Mouse (Mus musculus): ENCODE results near the gene Atxn1.

Atxn1 gene

GRCm38 (mm10) chr13:45775516-45775915, 189.3 kb downstream of the Atxn1 start:
- DNase-seq (ENCODE audit: low read depth, low spot score): no peak

DNA sequence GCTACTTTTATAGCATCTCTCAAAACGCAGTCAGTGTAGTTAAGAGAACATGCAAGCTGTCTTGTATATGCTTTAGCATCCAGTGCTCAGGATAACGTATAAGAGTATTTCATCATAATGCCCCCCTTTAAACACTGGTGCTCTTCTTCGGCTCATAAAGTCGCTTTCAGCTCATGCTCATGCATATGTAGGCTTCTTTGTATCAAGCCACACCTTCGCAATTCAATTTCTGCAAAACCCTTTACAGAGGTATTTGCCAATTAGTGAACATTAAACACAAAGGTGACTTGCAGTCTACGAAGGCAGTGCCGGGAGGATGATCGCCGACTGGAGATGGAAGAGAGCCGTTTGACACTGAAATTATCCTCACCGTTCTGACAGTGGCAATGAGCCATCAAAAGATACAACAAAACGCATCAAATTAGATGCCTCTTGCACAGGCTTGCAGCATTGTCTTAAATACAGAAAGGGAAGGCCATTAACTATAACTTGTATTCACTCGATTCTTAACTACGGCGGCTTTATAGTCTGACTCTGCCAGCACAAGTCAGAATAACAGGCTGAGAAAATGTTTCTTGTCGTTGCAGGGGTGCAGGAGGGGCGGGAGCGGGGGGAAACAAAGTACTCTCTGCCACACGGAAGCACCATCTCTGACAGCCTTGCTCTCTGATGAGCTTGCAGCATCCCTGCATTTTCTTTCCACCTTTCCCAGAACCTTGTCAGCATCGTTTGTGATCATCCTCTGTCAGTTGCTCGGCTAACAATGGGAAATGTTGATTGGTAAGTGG, 191.2 kb downstream of the Atxn1 start:
- DNase-seq (ENCODE audit: low read depth, low spot score): no peak

GRCm38 (mm10) chr13:45769757-45770156, 195.1 kb downstream of the Atxn1 start:
- DNase-seq (ENCODE audit: low read depth, low spot score): no peak

GRCm38 (mm10) chr13:45768250-45768649, 196.6 kb downstream of the Atxn1 start:
- DNase-seq (ENCODE audit: low read depth, low spot score): no peak

GRCm38 (mm10) chr13:45764354-45764753, 200.5 kb downstream of the Atxn1 start:
- DNase-seq (ENCODE audit: low read depth, low spot score): no peak

- no peak for DNase-seq (ENCODE audit: low read depth, low spot score)
Observed at GRCm38 (mm10) chr13:45762278-45762677, 202.5 kb downstream of the Atxn1 start.

- no peak for DNase-seq (ENCODE audit: low read depth, low spot score)
Observed at GRCm38 (mm10) chr13:45754483-45754882, 210.3 kb downstream of the Atxn1 start.

- DNase-seq (ENCODE audit: low read depth, low spot score): no peak
Observed at GRCm38 (mm10) chr13:45752498-45752897, 212.3 kb downstream of the Atxn1 start.

GRCm38 (mm10) chr13:45751231-45751630, 213.6 kb downstream of the Atxn1 start:
- DNase-seq (ENCODE audit: low read depth, low spot score): peak; percentile 52

- no peak for DNase-seq (ENCODE audit: low read depth, low spot score)
Observed at GRCm38 (mm10) chr13:45750627-45751026, 214.2 kb downstream of the Atxn1 start.

DNA sequence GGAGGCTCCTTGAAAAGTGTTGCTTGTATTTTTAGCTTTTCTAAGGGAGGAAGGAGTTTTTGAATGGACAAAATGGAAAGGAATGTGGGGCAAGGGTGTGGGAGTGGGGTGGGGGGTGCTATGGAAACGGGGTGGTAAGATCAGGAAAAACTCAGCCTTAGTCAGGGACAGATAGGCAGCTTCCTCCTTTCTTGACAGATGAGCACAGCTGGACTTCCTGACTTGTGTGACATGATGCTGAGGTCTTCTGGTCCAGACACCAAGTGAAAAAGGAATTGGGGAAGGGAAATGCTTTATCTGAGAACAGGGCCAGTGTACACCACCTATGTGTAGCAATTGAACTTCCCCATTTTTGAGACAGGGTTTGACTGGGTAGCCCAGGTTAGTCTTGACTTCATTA, 214.9 kb downstream of the Atxn1 start:
- DNase-seq (ENCODE audit: low read depth, low spot score): no peak

DNA sequence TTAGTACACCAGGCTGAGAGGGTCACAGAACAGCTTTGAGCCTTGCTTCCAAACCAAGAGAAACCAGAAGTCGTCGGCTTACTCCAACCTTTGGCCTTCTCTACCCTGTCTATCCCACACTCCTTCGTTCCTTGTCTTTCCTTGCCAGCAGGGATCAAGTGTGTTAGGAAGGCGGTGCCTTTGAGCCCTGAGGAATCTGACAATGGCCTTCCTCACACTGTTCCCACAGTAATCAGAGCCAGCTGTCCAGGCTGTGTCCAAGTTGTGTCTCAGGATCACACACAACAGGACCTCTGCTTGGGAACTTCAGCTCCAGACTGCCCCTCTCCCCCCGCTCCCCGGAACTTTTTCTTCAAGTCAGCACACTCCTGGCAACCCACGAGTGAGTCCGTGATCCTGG, 215.6 kb downstream of the Atxn1 start:
- DNase-seq (ENCODE audit: low read depth, low spot score): no peak

DNA sequence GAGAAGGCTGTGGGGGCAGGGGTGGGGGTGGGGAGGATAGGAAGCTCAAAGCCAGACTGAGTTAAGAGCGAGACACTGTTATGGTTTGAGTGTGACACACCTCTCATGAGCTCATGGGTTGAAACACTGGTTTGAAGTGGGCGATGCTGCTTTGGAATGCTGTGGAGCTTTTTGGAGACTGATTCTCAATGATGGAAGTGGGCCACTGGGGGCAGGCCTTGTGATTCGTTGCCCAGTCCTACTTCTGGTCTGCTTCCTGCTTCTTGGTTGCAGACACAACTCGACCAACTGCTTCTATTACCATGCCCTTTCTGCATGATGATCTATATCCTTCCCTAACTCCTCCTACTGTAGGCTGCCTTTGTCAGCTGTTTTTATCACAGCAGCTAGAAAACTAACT, 216.1 kb downstream of the Atxn1 start:
- DNase-seq (ENCODE audit: low read depth, low spot score): no peak

- DNase-seq (ENCODE audit: low read depth, low spot score): no peak
Observed at GRCm38 (mm10) chr13:45745851-45746773, 218.7 kb downstream of the Atxn1 start.

DNA sequence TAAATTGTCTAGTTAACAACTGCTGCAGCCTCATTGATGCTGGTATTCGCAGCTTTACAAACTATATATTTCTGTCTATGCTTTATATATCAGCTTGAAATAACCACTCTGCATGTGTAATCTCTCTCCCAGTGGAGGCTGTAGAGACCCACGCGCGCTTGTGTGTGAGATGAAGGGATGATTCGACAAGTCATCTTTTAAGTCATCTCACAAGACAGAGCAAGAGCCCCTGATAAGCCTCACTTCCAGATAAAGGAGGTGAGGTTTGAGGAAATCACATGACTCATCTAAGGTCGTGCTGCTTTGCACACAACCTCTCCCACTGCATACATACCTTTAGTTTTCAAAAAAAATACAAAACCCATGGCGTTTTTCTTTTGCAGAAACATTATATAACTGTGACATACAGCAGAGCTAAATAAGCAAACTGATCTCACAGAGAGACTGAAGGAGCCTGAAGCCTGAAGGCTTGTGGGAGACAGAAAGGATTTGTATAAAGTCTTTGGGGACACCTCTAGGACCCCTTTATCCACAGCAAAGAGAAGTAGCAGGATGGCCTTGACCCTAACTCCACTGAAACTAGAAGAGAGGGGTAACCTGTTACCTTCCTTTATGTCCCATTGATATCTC, 219.9 kb downstream of the Atxn1 start:
- no peak for DNase-seq (ENCODE audit: low read depth, low spot score)

DNA sequence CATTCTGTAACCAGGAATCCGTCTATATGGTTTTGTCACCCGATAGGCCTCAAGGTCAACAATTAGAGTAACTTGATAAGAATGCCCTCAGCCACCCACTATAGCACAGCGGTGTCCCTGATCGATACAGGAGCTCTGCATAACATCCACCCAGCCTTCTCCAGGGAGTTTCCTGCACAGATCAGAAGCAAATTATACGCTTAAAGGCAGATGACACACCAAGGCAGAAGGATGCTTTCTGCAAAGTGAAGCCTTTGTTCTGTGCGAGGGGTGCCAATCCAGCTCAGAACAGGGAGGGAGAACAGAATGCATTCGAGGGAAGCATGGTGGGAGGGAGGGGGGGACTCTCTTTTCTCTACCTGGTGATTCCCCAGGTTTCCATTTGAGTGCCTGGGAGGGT, 221.0 kb downstream of the Atxn1 start:
- DNase-seq (ENCODE audit: low read depth, low spot score): no peak

DNA sequence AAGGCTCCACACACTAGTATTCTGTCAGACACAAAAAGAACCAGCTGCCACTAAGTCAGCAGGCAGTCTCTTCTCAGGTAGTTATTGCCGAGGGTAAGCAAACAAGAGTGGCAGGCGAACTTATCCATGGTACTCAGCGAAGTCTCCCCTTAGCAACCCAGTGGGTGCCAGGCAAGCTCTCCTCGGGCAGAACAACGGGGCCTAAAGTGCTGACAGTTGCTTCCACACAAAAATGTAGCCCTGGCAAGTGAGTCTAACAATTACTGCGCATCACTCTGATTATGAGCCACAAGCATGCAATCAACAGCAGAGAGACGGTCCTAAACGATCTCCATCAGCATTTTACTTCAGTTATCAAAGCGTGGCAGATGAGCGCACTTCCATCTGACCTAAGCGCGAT, 224.4 kb downstream of the Atxn1 start:
- no peak for DNase-seq (ENCODE audit: low read depth, low spot score)

DNA sequence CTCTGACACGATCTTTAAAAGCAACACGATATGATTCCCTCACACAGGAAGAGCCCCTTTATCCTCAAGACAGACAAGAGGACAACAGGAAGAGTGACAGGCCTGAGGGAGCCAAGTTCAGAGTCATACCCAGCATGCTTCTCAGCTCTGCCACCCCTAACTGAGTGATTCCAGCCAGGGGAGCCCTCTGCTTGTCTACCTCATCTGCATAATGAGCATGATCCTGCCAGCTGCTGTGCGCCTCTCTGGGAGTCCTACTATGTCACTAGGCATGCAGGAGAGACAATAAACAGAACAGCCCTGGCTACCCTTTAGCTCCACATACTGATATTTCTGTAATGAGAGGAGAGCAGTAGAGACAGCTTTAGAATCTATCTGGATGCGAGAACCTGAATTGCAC, 228.6 kb downstream of the Atxn1 start:
- no peak for DNase-seq (ENCODE audit: low read depth, low spot score)

DNA sequence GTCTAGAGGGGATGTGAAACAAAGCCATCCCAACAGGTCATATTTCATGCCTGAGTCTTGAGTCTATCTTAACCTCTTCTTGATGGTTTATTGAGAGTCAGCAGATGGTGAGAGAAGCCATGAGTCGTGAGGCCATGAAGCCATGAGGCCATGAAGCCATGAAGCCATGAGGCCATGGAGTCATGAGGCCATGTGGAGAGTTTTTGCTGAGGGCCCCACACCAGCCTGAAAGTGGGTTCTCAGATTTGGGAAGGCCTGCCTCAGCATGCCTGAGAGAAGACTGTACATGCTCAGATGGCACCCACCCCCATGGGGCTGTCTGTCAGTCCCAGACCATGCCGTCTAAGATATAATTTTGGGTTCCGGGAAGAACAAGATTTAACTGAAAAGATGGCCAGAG, 229.0 kb downstream of the Atxn1 start:
- DNase-seq (ENCODE audit: low read depth, low spot score): no peak

DNA sequence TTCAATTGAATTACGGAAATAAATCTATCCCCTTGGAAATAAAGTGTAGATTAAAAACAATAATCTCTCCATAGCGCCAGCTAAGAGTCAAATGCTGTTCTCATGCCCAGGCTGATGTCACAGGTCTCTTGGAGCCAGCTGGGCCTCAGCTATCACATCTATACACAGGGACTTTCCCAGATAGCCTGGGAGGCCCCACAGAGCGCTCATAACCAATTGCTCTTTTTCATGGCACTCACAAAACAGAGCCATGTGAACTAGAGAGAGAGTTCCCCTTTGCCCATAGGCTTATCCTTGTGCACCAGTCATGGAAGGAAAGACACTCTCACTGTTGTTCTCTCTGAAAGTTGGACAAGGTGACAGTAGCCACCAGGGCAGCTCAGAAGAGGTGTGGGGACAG, 230.3 kb downstream of the Atxn1 start:
- no peak for DNase-seq (ENCODE audit: low read depth, low spot score)

- DNase-seq (ENCODE audit: low read depth, low spot score): no peak
Observed at GRCm38 (mm10) chr13:45732590-45732989, 232.2 kb downstream of the Atxn1 start.

DNA sequence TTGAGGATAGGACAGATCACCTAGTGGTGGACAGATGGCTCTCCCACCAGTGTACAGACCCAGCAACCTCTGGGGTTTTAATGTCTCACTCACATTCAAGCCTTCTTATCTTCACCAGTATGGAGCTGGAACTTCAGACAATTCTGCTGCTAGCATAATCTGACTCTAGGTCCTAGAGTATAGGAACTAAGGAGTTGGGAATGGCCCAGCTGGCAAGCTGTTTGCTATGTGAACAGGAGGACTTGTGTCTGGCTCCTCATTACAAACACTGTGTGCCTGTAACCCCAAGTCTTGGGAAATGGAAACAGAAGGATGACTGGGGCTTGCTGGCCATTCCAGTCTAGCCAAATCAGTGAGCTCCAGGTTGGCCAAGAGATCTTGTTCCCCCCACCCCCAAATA, 237.9 kb downstream of the Atxn1 start:
- DNase-seq (ENCODE audit: low read depth, low spot score): no peak
